Mouse (Mus musculus) large intestine, adult 2 months (tissue): ENCODE results near the gene Mocs2. TPM values are rescaled to one million over a fixed set of nuclear protein-coding genes. Genes with fewer than 3 reads are reported as not detected.

Source experiments
- DNase-seq: peaks from one replicate; pipeline ENCODE4 v3.0.0-alpha.2; 2012; ENCODE audit warnings: low read depth, low spot score
- WGBS: fragments of 180-500 bp; shearing (Covaris S2); methylation state at CpG from one replicate; pipeline ENCODE4 v1.1.7; 2018; 5-methylcytosine and 5-hydroxymethylcytosine counted together
- polyA plus RNA-seq: library from polyadenylated mRNA; depleted of rRNA; stranded (reverse); fragments of >200 nt; gene quantifications from 2 replicates; pipeline ENCODE4 v1.2.3, GENCODE M21; 2012; rRNA removed

Mocs2 gene
- polyA plus RNA-seq, 1 experiment = 34.6 TPM

DNA sequence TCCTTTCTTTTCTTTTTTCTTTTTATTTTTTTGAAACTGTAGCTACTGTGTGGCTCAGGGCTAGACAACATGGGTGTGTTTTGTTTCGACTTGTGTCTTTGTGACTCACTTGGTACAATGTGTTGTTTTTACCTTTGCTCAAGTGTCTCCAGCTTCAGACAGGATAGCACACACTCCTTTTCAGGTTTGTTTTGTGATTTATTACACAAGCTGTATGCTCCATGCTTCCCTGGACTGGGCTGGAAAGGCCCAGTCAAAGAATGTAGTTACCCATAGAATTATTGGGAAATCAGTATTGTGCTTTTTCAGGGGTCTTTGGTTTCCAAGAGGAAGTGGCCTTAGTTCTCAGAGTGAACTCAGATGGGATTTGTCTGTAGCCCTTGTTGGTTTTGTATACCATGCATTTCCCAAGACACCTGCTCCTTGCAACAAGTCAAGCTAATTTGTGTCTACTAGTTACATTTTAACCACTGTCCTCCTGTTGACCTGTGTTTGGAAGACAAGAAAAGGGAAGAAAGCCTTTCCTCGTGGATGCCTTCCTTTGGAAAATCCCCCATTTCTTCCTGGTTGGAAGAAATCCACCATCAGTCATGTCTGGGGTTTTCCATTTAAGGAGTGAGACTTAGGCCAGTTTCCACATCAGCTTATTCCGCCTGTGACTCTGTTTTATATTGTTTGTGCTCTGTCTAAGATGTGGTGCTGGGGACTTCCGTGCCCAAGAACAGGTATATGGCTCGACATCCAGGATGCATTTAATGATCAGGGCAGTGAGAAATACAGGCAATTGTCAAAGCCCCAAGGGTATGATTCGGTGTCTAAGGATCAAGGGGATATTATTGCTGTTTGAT lies 34.5 kb downstream of the Mocs2 start:
- WGBS = 28% methylated on average over 6 of the region's 6 CpGs
- peak; percentile 94 for DNase-seq

DNA sequence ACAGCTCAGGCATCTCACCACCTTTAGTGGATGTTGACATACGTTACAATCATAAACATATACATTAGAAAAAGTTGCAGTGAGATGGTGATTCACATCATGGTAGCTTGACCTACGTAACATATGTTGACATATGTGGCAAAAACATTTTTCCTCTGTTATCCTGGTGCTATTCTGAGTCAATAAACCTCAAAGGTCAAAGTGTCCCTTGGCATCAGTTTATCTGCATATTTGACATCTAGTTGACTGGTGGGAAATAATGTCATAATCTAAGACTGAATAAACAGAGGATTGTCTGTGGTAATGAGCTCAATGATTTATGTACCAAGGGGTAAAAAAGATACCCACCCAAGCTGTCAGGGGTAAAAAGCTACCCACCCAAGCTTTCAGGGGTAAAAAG lies 35.1 kb downstream of the Mocs2 start:
- WGBS = 53% methylated on average over 2 of the region's 2 CpGs
- DNase-seq = peak; percentile 16

DNA sequence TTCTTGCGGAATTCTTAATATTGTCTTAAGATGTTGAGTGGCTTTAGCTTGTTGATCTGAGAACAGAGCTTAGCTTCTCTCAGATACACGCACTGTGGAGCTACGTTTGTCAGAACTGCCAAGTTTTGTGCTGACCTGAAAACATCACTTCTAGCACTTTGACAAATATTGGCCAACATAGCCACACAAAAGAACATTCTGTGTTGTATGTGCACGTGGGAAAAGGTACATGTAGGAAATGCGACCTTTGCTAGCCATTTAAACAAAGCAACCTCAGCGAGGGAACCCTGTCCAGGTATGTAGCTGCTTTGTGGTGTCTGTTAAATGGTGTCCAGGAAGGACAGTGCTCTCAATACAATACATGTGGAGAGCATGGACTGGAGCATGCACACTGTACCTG lies 36.0 kb downstream of the Mocs2 start:
- DNase-seq = no peak
- WGBS = 80% methylated on average over 6 of the region's 6 CpGs

- 97% methylated on average over 3 of the region's 3 CpGs for WGBS
- no peak for DNase-seq
Observed at GRCm38 (mm10) chr13:114854428-114854827, 36.4 kb downstream of the Mocs2 start.

DNA sequence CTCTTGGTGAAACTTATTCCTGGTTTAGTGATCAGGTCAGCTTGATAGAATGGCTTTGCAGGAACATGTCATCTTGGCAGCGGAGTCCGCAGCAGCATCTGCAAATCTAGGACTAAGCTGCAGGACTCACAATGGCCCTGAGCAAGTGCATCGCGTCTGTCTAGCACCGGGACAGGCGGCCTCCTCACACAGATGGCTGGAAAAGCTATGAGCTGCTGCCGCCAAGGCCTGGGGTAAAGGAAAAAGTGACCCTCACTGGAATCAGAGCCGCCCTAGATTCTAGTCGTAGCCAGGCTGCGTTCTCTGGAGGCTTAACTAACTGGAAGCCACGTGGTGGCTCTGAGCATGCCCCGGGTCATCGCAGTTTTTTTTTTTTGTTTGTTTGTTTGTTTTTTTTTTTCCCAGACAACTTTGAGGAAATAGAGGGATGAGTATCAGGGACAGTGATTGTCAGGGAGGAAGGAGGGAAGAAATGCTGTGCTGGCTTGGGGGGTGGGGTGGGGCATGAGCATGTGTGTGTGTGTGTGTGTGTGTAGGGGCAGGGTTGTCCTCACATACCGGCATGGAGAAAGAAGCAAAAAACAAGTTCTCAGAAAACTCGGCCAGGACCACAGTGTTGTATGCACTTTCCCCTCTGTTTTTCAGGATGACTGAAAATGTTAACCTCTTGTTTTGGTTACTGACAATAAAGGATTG lies 37.7 kb downstream of the Mocs2 start:
- WGBS = 71% methylated on average over 15 of the region's 15 CpGs
- no peak for DNase-seq

DNA sequence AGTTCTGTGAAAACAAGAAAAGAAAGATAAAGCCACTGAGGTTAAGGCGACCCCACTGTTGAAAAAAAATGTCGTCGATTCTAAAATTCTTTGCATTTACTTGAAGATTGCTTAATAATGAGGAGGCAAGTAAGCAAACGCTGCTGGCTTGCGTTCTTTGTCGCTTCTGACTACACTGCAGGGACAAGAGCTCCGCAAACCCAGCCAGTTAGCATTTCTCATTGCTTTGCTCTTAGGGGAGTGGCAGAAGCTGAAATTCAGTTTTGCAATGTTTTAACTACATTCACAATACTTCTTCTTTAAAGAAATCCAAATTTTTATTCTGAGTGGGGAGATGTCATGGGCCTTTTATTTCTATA lies 38.2 kb downstream of the Mocs2 start:
- WGBS = 69% methylated on average over 7 of the region's 7 CpGs
- no peak for DNase-seq

DNA sequence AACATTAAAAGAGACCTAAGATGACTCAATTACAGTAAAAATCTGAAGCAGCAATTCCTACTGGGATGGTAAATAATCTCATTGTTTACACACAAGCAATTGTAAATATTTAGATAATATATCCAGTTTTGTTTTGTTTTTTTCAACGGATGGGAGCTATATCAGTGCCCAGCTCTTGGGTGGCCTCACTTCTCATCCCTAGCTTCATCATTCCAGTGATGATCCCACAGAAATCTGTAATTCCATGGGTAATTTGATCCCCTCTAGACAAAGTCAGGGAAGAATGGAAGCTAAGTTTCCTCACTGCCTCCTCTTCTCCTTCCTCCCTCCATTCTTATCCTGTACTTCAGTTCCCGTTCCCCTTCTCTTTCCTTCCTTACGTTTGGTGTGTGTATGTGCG lies 39.5 kb downstream of the Mocs2 start:
- WGBS = 76% methylated on average over 4 of the region's 4 CpGs
- no peak for DNase-seq

DNA sequence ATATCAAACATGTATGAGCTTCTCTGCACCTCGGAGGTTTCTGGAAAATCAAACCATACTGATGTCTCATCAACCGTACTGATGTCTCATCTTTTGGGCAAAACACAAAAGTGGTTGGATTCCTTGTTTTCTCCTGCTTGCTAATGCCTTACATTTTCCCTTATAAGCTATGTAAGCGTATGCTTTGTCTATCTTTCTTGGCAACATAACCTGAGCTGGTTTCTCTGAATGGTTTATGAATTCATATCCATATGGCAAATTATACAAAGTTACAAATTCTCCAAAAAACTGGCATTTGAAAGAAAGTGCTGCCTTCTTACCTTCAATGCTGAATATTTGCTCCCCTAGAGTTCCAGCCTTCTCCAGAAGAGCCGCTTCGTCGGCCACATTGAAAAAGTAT lies 56.7 kb downstream of the Mocs2 start:
- WGBS = 91% methylated on average over 6 of the region's 6 CpGs
- no peak for DNase-seq

- WGBS = 66% methylated on average over 2 of the region's 2 CpGs
- no peak for DNase-seq
Observed at GRCm38 (mm10) chr13:114876005-114876520, 58.0 kb downstream of the Mocs2 start.

GRCm38 (mm10) chr13:114878667-114879066 lies 60.6 kb downstream of the Mocs2 start:
- DNase-seq = no peak
- 62% methylated on average over 11 of the region's 11 CpGs for WGBS

Other genes with a start within 250 kb of the Mocs2 start
- gene Itga2, start 113.9 kb downstream of the Mocs2 start, polyA plus RNA-seq = 3.4 and 4.2 TPM in 2 replicates